Mouse (Mus musculus) hindbrain, embryonic 14.5 days (tissue): Measurements from ENCODE around the gene Cxcl2. TPM values are rescaled to one million over a fixed set of nuclear protein-coding genes. Genes with fewer than 3 reads are reported as not detected.

ENCODE experiments used
- ATAC-seq: fragments of 200-750 bp; cut with Nextera tagmentation; 2 replicates; pipeline ENCODE4 v1.8.0; 2017; ENCODE audit warnings: moderate number of reproducible peaks, mild to moderate bottlenecking, moderate TSS enrichment, moderate library complexity; ENCODE audit not compliant: low FRiP score
- DNase-seq: peaks from one replicate; pipeline ENCODE4 v3.0.0-alpha.2; 2015; ENCODE audit warnings: low spot score
- H3K27ac ChIP-seq: fragments of 300-500 bp; sonication (generic); 2 replicates; pipeline ENCODE4 v1.5.1; 2014; ENCODE audit warnings: mild to moderate bottlenecking, moderate library complexity
- H3K27me3 ChIP-seq: fragments of 300-500 bp; sonication (generic); 2 replicates; pipeline ENCODE4 v1.6.1; 2014; ENCODE audit warnings: mild to moderate bottlenecking, low read length, mixed read lengths; ENCODE audit not compliant: control insufficient read depth, insufficient read depth
- H3K36me3 ChIP-seq: fragments of 300-500 bp; sonication (generic); replicated peaks from 2 replicates; pipeline ENCODE4 v1.6.1; 2014; ENCODE audit not compliant: control insufficient read depth, insufficient read depth
- H3K4me1 ChIP-seq: fragments of 300-500 bp; sonication (generic); replicated peaks from 2 replicates; pipeline ENCODE4 v1.6.1; 2014; ENCODE audit warnings: antibody characterized with exemption, low read length, mixed read lengths; ENCODE audit not compliant: control insufficient read depth, insufficient read depth
- H3K4me2 ChIP-seq: fragments of 300-500 bp; sonication (generic); replicated peaks from 2 replicates; pipeline ENCODE4 v1.6.1; 2014; ENCODE audit warnings: mild to moderate bottlenecking, moderate library complexity
- H3K4me3 ChIP-seq: fragments of 300-500 bp; sonication (generic); replicated peaks from 2 replicates; pipeline ENCODE4 v1.5.1; 2014; ENCODE audit warnings: mild to moderate bottlenecking, low read length
- H3K9ac ChIP-seq: fragments of 300-500 bp; sonication (generic); 2 replicates; pipeline ENCODE4 v1.6.1; 2014
- H3K9me3 ChIP-seq: fragments of 300-500 bp; sonication (generic); 2 replicates; pipeline ENCODE4 v1.6.1; 2016; ENCODE audit warnings: low read length; ENCODE audit not compliant: control insufficient read depth
- WGBS: fragments of 180-500 bp; shearing (Covaris S2); extraction: QIAGEN DNeasy Blood & Tissue Kit; methylation state at CpG from one replicate; pipeline ENCODE4 v1.1.7; 2014; 5-methylcytosine and 5-hydroxymethylcytosine counted together
- polyA plus RNA-seq: library from polyadenylated mRNA; unstranded; fragments of >200 nt; fragmentation: Nextera tagmentation; extraction: Ambion mirVana; gene quantifications from 2 replicates; pipeline ENCODE4 v1.2.1, GENCODE M21; 2014

Cxcl2 gene
- polyA plus RNA-seq, 1 experiment from 2014 or later = 0.24 TPM

DNA sequence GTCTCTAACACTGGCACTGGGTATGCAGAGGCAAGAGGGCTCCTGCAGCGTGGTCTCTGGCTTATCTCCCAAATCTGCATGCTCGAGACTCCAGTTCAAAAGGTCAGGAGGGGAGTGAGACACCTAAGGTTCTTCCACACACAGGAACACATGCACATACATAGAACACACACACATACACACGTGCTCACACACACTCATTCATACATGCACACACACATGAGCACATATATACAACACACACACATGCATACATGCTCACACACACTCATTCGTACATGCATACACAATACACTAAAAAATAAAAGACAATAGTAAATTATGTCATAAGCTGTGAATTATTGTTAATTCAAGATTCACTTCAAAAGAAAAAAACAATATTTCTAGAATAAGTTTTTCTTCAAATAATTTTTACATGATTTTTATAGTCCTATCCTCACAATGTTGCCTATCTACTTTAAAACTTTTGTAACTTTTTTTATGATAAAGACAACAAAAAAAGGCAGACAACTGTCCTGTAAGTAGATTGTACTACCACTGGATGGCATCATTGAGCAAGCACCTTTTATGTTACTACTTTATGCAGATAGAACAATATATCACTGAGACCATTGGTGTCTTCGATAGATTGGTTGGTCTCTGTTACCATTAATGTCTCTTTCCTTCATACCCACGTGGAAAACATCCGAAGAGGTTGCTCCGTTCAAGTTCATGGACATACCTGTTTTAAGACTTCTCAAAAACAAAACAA, 49.2 kb downstream of the Cxcl2 start:
- H3K9ac ChIP-seq = no peak overlapping the region
- H3K27me3 ChIP-seq = no peaks in the 10 kb centered on the region
- no peaks in the 10 kb centered on the region for H3K4me1 ChIP-seq
- no peak overlapping the region for H3K27ac ChIP-seq
- no peak overlapping the region for H3K4me2 ChIP-seq
- 88% methylated on average over 8 of the region's 8 CpGs for WGBS
- H3K4me3 ChIP-seq = no peak overlapping the region
- no peaks in the 10 kb centered on the region for H3K9me3 ChIP-seq
- peaks cover 4% of the 10 kb centered on the region; the same call in 1 of the 2 replicates for H3K36me3 ChIP-seq
- ATAC-seq (no peak), DNase-seq (no peak)

Other genes with a start within 250 kb of the Cxcl2 start
- gene Cxcl5, start 144.5 kb upstream of the Cxcl2 start, polyA plus RNA-seq = 0.37 and 0.47 TPM in 2 replicates
- 1.1 and 1.6 TPM in 2 replicates for gene Ppbp, start 135.4 kb upstream of the Cxcl2 start, polyA plus RNA-seq
- 47.1 and 56.7 TPM in 2 replicates for gene Pf4, start 131.4 kb upstream of the Cxcl2 start, polyA plus RNA-seq
- gene Cxcl3, start 117.8 kb upstream of the Cxcl2 start, polyA plus RNA-seq = 0.21 TPM in 1 of 2 replicates, not detected in the other
- gene Cxcl15, start 109.3 kb upstream of the Cxcl2 start, polyA plus RNA-seq = not detected in 2 replicates
- 0.57 and 0.64 TPM in 2 replicates for gene Cxcl1, start 12.6 kb upstream of the Cxcl2 start, polyA plus RNA-seq
- 88.3 and 95.7 TPM in 2 replicates for gene Mthfd2l, start 27.2 kb downstream of the Cxcl2 start, polyA plus RNA-seq
- gene Epgn, start 123.6 kb downstream of the Cxcl2 start, polyA plus RNA-seq = not detected in 2 replicates
- not detected in 2 replicates for gene Ereg, start 170.8 kb downstream of the Cxcl2 start, polyA plus RNA-seq
- gene Areg, start 235.7 kb downstream of the Cxcl2 start, polyA plus RNA-seq = 0.27 and 0.34 TPM in 2 replicates